Mouse (Mus musculus) mouse trophoblast stem cell (cell line): Measurements from ENCODE around the gene Angptl6.
"Not testable (repeated sequence)": the region's sequence is repeated elsewhere in the genome, so short reads cannot be mapped to it uniquely, and the experiment has no call there.

ENCODE experiments used
- in situ Hi-C, 2 experiments: fragments of 300-500 bp; cut with MseI, MboI; formaldehyde crosslinking; loops; 2 replicates in 1 of 2; 3 replicates in 1 of 2; pipeline ENCODE4 v1.15.1; 2025

Gene Angptl6

GRCm38 (mm10) chr9:20838931-20839330 is 40.6 kb downstream of the Angptl6 start:
- in situ Hi-C loops: no loop called here

DNA sequence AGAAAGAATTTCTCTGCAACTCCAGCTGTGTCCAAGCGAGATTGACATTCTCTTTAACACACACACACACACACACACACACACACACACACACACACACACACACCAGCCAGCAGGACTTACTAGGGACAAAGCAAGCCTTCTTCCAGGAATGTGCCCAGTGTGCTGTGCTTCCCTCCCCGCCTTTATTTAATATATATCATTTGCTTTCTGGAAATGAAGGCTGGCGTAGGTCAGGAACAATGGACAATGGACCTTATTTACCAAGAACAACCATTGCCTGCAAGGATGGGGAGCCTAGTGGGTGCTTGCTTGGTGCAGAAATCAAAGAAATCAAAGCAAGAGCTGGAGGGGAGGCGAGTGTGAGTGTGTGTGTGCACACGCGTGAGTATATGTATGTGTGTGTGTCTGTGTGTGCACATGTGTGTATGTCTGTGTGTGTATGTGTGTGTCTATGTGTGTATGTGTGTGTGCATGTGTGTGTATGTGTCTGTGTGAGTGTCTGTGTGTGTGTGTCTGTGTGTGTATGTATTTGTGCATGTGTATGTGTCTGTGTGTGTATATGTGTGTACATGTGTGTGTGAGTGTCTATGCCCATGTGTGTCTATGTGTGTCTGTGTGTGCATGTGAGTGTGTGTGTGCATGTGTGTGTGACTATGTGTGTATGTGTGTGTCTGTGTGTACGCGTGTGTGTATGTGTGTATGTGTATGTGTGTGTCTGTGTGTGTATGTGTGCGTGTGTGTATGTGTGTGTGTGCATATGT is 42.2 kb downstream of the Angptl6 start:
- in situ Hi-C loops: no loop called here

- in situ Hi-C loops: not testable (repeated sequence)
Observed at GRCm38 (mm10) chr9:20835431-20835954, 44.0 kb downstream of the Angptl6 start.

DNA sequence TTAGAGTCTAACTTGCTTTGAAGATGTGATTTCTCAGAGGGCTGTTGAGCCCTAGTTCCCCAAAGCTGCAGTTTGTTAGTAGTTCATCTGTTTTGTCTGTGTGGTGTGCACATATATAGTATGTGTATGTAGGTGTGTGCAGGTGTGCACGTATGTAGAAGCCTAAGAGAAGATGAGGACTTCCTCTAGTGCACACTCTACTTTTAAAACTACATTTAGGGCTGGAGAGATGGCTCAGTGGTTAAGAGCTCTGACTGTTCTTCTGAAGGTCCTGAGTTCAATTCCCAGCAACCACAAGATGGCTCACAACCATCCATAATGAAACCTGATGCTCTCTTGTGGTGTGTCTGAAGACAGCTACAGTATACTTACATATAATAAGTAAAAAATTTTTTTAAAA is 44.6 kb downstream of the Angptl6 start:
- in situ Hi-C loops: loop anchor here in 1 of 2 experiments (5.0 kb wide), 1 partner anchor 93 kb away; no protein-coding TSS in a partner anchor

DNA sequence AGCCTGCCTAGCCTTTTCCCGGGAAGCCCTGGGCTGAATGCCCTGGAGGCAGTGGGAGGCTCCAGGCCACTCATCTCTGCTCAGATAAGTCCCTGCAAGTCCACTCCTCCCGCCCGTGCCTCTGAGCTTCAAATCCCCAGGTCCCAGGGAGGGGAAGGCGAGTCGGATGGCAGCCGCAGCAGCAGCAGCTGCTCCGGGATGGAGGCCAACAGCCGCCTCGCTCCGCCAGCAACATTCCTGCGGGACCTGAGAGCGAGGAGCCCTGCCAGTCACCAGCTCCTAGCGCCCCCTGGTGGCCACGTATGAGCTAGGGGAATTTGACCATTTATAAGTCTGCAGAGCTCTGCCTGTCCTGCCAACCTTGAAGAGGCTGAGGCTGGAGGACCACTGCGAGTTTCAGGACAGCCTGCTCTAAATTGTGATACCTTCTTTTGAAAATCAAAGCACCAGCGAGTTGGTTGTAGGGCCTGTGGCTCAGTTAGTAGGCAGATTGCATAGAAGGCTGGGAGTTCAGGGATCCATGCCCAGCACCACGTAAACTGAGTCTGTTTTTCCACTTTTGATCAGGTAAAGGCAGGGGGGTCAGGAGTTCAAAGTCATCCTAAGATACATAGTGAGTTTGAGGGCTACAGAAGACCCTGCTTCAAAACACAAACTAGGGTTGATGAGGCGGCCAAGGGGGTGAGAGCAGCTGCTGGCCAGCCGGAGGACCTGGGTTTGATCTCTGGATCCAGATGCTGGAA is 48.5 kb downstream of the Angptl6 start:
- in situ Hi-C loops: loop anchor here in 1 of 2 experiments (5.0 kb wide), 1 partner anchor 89 kb away; no protein-coding TSS in a partner anchor

- in situ Hi-C loops: no loop called here
Observed at GRCm38 (mm10) chr9:20828127-20828526, 51.4 kb downstream of the Angptl6 start.

GRCm38 (mm10) chr9:20825781-20826180 is 53.7 kb downstream of the Angptl6 start:
- in situ Hi-C loops: no loop called here
